Mouse (Mus musculus) stomach, embryonic 14.5 days (tissue): ENCODE measurements around the gene Apoa1. TPM values are rescaled to one million over a fixed set of nuclear protein-coding genes. Genes with fewer than 3 reads are reported as not detected.

Experiments used
- ATAC-seq: fragments of 200-750 bp; cut with Nextera tagmentation; 2 replicates; pipeline ENCODE4 v1.8.0; 2017; ENCODE audit warnings: low read depth, moderate TSS enrichment; ENCODE audit not compliant: insufficient number of reproducible peaks, insufficient read depth, low FRiP score
- H3K27ac ChIP-seq: fragments of 300-500 bp; sonication (generic); 2 replicates; pipeline ENCODE4 v1.5.1; 2014; ENCODE audit warnings: mild to moderate bottlenecking, low read length, moderate library complexity, mixed read lengths
- H3K27me3 ChIP-seq: fragments of 300-500 bp; sonication (generic); 2 replicates; pipeline ENCODE4 v1.6.1; 2014; ENCODE audit warnings: low read length, control low read depth, mixed read lengths; ENCODE audit not compliant: control insufficient read depth, insufficient read depth
- H3K36me3 ChIP-seq: fragments of 300-500 bp; sonication (generic); 2 replicates; pipeline ENCODE4 v1.6.1; 2014; ENCODE audit warnings: mild to moderate bottlenecking, control low read depth, low read length, moderate library complexity, mixed read lengths; ENCODE audit not compliant: control insufficient read depth, insufficient read depth
- H3K4me1 ChIP-seq: fragments of 300-500 bp; sonication (generic); 2 replicates; pipeline ENCODE4 v1.6.1; 2014; ENCODE audit warnings: low read length, control low read depth, mixed read lengths; ENCODE audit not compliant: control insufficient read depth, insufficient read depth
- H3K4me2 ChIP-seq: fragments of 300-500 bp; sonication (generic); replicated peaks from 2 replicates; pipeline ENCODE4 v1.6.1; 2014; ENCODE audit warnings: low read depth, low read length, control low read depth
- H3K4me3 ChIP-seq: fragments of 300-500 bp; sonication (generic); 2 replicates; pipeline ENCODE4 v1.5.1; 2014; ENCODE audit warnings: low read depth, low read length, control low read depth
- H3K9ac ChIP-seq: fragments of 300-500 bp; sonication (generic); replicated peaks from 2 replicates; pipeline ENCODE4 v1.6.1; 2014; ENCODE audit warnings: low read depth, mild to moderate bottlenecking, control low read depth, low read length, moderate library complexity, mixed read lengths
- H3K9me3 ChIP-seq: fragments of 300-500 bp; sonication (generic); 2 replicates; pipeline ENCODE4 v1.6.1; 2016; ENCODE audit warnings: low read depth, low read length, control low read depth; ENCODE audit not compliant: control insufficient read depth
- WGBS: fragments of 180-500 bp; shearing (Covaris S2); extraction: QIAGEN DNeasy Blood & Tissue Kit; methylation state at CpG from one replicate; pipeline ENCODE4 v1.1.7; 2014; 5-methylcytosine and 5-hydroxymethylcytosine counted together
- polyA plus RNA-seq: library from polyadenylated mRNA; unstranded; fragments of >200 nt; fragmentation: Nextera tagmentation; extraction: Ambion mirVana; gene quantifications from 2 replicates; pipeline ENCODE4 v1.2.1, GENCODE M21; 2014

The Apoa1 gene
- polyA plus RNA-seq, 1 experiment from 2014 or later = 70.2 TPM

- H3K36me3 ChIP-seq = peaks cover 66% of the 10 kb centered on the region
- no peak for ATAC-seq
- H3K4me2 ChIP-seq = no peak overlapping the region
- WGBS = 44% methylated on average over 6 of the region's 6 CpGs
- no peak overlapping the region for H3K4me3 ChIP-seq
- H3K27ac ChIP-seq = no peak overlapping the region
- H3K27me3 ChIP-seq = no peaks in the 10 kb centered on the region
- H3K9me3 ChIP-seq = no peaks in the 10 kb centered on the region
- H3K4me1 ChIP-seq = no peaks in the 10 kb centered on the region
- H3K9ac ChIP-seq = no peak overlapping the region
Measured at GRCm38 (mm10) chr9:46207501-46207869, 20.9 kb upstream of the Apoa1 start.

- ATAC-seq = no peak
- H3K27ac ChIP-seq = no peak overlapping the region
- H3K4me2 ChIP-seq = no peak overlapping the region
- no peak overlapping the region for H3K9ac ChIP-seq
- H3K4me1 ChIP-seq = no peaks in the 10 kb centered on the region
- H3K4me3 ChIP-seq = no peak overlapping the region
- H3K27me3 ChIP-seq = no peaks in the 10 kb centered on the region
- 86% methylated on average over 13 of the region's 13 CpGs for WGBS
- H3K36me3 ChIP-seq = peaks cover 66% of the 10 kb centered on the region
- H3K9me3 ChIP-seq = no peaks in the 10 kb centered on the region
Measured at GRCm38 (mm10) chr9:46208401-46208974, 19.9 kb upstream of the Apoa1 start.

- no peak for ATAC-seq
- H3K4me3 ChIP-seq = no peak overlapping the region
- H3K27ac ChIP-seq = no peak overlapping the region
- WGBS = 93% methylated on average over 12 of the region's 12 CpGs
- H3K9ac ChIP-seq = no peak overlapping the region
- H3K4me1 ChIP-seq = no peaks in the 10 kb centered on the region
- no peaks in the 10 kb centered on the region for H3K9me3 ChIP-seq
- H3K36me3 ChIP-seq = peaks cover 54% of the 10 kb centered on the region
- no peak overlapping the region for H3K4me2 ChIP-seq
- no peaks in the 10 kb centered on the region for H3K27me3 ChIP-seq
Measured at GRCm38 (mm10) chr9:46210473-46210872, 17.9 kb upstream of the Apoa1 start.

- H3K27ac ChIP-seq = no peak overlapping the region
Measured at GRCm38 (mm10) chr9:46214276-46214675, 14.1 kb upstream of the Apoa1 start.

GRCm38 (mm10) chr9:46214946-46215337 lies 13.4 kb upstream of the Apoa1 start:
- no peak overlapping the region for H3K9ac ChIP-seq
- H3K4me2 ChIP-seq = no peak overlapping the region
- peaks cover 35% of the 10 kb centered on the region for H3K36me3 ChIP-seq
- H3K4me1 ChIP-seq = no peaks in the 10 kb centered on the region
- no peaks in the 10 kb centered on the region for H3K27me3 ChIP-seq
- H3K4me3 ChIP-seq = no peak overlapping the region
- no peak for ATAC-seq
- no peak overlapping the region for H3K27ac ChIP-seq
- no peaks in the 10 kb centered on the region for H3K9me3 ChIP-seq
- 89% methylated on average over 10 of the region's 10 CpGs for WGBS

More at GRCm38 (mm10) chr9:46214276-46214675, 14.1 kb upstream of the Apoa1 start:
- WGBS = 86% methylated on average over 4 of the region's 4 CpGs
- no peak overlapping the region for H3K4me2 ChIP-seq
- H3K36me3 ChIP-seq = peaks cover 33% of the 10 kb centered on the region
- ATAC-seq = no peak
- no peaks in the 10 kb centered on the region for H3K4me1 ChIP-seq
- no peak overlapping the region for H3K4me3 ChIP-seq
- no peaks in the 10 kb centered on the region for H3K9me3 ChIP-seq
- no peak overlapping the region for H3K9ac ChIP-seq
- H3K27me3 ChIP-seq = no peaks in the 10 kb centered on the region

GRCm38 (mm10) chr9:46215338-46216322 lies 12.8 kb upstream of the Apoa1 start:
- peaks cover 28% of the 10 kb centered on the region for H3K36me3 ChIP-seq
- H3K9me3 ChIP-seq = no peaks in the 10 kb centered on the region
- 52% methylated on average over 11 of the region's 11 CpGs for WGBS
- no peak overlapping the region for H3K4me2 ChIP-seq
- no peak overlapping the region for H3K9ac ChIP-seq
- no peaks in the 10 kb centered on the region for H3K4me1 ChIP-seq
- no peak overlapping the region for H3K4me3 ChIP-seq
- no peak overlapping the region for H3K27ac ChIP-seq
- ATAC-seq = no peak
- no peaks in the 10 kb centered on the region for H3K27me3 ChIP-seq

GRCm38 (mm10) chr9:46216744-46217470 lies 11.5 kb upstream of the Apoa1 start:
- Histone ChIP-seq H3K4me3 (no peak overlapping the region), H3K27me3 (no peaks in the 10 kb centered on the region), H3K36me3 (peaks cover 28% of the 10 kb centered on the region), H3K4me1 (no peaks in the 10 kb centered on the region), H3K9ac (no peak overlapping the region), H3K27ac (no peak overlapping the region), H3K4me2 (no peak overlapping the region), H3K9me3 (no peaks in the 10 kb centered on the region)
- WGBS = 87% methylated on average over 13 of the region's 13 CpGs
- no peak for ATAC-seq

- H3K36me3 ChIP-seq = peaks cover 28% of the 10 kb centered on the region
- H3K9ac ChIP-seq = no peak overlapping the region
- H3K4me1 ChIP-seq = no peaks in the 10 kb centered on the region
- no peak for ATAC-seq
- no peak overlapping the region for H3K27ac ChIP-seq
- H3K4me2 ChIP-seq = no peak overlapping the region
- WGBS = 83% methylated on average over 9 of the region's 9 CpGs
- no peaks in the 10 kb centered on the region for H3K27me3 ChIP-seq
- H3K9me3 ChIP-seq = no peaks in the 10 kb centered on the region
- H3K4me3 ChIP-seq = no peak overlapping the region
Measured at GRCm38 (mm10) chr9:46218176-46218575, 10.2 kb upstream of the Apoa1 start.
